Mouse (Mus musculus): ENCODE data around the gene Intu. TPM values are rescaled to one million over a fixed set of nuclear protein-coding genes. Genes with fewer than 3 reads are reported as not detected.

Intu gene
- polyA plus RNA-seq, 1 experiment from 2014 or later, result 6.5 TPM

DNA sequence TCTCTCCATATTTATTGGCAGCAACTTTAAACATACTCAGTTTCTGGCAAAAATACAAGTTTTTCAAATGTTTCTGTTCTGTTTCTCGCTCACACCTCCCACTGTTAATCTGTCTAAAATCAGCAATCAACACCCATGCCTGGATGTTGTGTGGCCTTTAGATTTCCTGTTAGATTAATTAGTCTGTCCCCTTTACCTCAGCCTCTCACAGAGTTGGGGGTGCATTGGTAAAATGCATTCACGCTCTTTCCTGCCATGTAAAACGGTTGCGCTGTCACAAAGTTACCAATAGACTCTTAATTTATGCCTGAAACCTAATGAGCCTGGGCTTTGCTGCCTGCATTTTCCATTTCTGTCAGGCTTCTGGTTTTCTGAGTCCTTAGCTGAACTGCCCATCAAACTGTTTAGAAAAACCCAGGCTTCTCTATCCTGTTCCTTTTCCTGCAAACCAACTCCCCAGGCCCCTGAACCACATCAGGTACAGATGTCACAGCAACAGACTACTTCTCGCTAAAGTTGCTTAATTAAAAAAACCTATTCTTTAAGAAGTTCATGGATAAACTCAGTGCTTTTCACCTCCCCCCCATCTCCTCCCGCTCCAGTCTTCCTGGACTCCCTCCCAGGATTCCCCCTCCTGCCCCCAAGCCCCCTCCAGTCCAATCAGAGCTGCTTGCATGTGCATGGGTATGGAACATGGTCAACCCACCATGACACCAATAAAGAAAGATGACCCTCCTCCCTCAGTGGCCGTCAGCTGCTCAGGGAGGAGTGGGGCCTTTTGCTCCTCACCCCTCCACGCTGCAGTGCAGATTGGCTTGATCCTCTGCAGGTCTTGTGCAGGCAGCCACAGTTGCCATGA is 136.0 kb downstream of the Intu start:
- no peak overlapping the region for H3K9ac ChIP-seq (replicated peaks)
- ATAC-seq (ENCODE audit: low FRiP score, low read depth), result no peak
- no peaks in the 10 kb centered on the region for H3K27me3 ChIP-seq
- no peaks in the 10 kb centered on the region; the same call in 1 of the 2 replicates for H3K4me1 ChIP-seq
- 86% methylated on average over 8 of the region's 8 CpGs for WGBS
- no peaks in the 10 kb centered on the region for H3K9me3 ChIP-seq
- no peak overlapping the region for H3K4me2 ChIP-seq (replicated peaks)
- no peak overlapping the region for H3K4me3 ChIP-seq
- H3K27ac ChIP-seq (replicated peaks), result no peak overlapping the region
- H3K36me3 ChIP-seq, result peaks cover 20% of the 10 kb centered on the region

DNA sequence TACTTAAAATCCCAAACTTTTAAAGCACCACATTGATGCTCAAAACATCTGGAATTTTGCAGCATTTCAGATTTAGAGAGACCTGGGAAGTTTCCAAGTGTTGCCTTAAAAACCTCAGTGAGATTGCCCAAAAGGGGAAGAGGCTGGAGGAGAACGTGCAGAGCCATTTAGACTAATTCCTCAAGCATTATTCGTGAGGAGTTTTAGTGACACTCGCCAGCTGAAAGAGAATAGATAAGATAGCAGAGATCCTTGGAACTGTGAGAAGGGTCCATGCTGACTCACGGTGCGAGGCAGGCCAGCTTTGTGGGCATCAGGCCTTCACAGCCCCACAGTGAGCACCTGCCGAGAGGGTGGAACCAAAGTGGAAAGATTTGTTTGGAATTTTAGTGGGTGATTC is 137.8 kb downstream of the Intu start:
- H3K4me2 ChIP-seq (replicated peaks), result no peak overlapping the region
- no peak for ATAC-seq (ENCODE audit: low FRiP score, low read depth)

DNA sequence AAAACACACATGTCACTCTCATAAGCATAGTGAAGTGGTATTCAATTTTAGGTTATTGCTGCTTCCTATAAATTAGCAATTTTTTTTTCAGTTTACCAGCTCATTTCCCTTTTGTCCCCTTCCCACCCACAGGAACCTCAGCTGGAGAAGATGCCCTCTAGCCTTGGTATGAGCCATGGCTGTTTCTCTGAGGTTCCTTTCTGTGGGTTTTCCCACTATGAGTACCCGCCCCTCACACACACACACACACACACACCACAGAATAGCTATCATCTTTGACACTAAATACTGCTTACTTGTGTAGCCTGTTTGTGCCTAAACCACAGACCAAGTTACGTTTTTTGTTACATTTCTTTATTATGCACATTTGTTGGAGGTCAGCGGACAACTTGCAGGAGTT is 138.3 kb downstream of the Intu start:
- WGBS, result 94% methylated on average over 3 of the region's 3 CpGs
- Histone ChIP-seq H3K4me1 (peaks cover 12% of the 10 kb centered on the region; the same call in 1 of the 2 replicates), H3K4me2 (replicated peaks) (no peak overlapping the region), H3K4me3 (no peak overlapping the region), H3K9me3 (no peaks in the 10 kb centered on the region), H3K27ac (replicated peaks) (no peak overlapping the region), H3K9ac (replicated peaks) (no peak overlapping the region), H3K36me3 (peaks cover 15% of the 10 kb centered on the region), H3K27me3 (no peaks in the 10 kb centered on the region)
- no peak for ATAC-seq (ENCODE audit: low FRiP score, low read depth)

More for the DNA sequence above, 137.8 kb downstream of the Intu start:
- Histone ChIP-seq H3K9me3 (no peaks in the 10 kb centered on the region), H3K9ac (replicated peaks) (no peak overlapping the region), H3K4me1 (peaks cover 11% of the 10 kb centered on the region; the same call in 1 of the 2 replicates), H3K27ac (replicated peaks) (no peak overlapping the region), H3K36me3 (peaks cover 20% of the 10 kb centered on the region), H3K4me3 (no peak overlapping the region), H3K27me3 (no peaks in the 10 kb centered on the region)
- 72% methylated on average over 6 of the region's 6 CpGs for WGBS

DNA sequence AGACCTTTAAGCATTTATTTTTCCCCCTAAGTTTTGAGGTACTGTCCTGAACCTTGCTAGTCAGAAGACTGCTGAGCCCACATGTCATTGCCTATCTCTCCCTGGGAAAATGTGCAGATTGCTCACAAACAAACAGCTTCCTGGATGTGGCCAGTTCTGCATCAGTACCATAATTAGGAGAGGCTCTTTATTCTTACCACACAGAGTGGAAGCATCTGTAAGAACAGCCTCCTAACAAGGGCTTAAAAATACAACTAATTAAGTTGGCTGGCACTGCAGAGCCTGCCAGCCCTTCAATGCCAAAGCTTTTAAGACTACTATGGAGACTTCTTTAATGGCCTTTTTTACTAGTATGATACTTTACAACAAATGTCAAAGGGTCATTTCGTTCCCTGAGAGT is 142.4 kb downstream of the Intu start:
- Histone ChIP-seq H3K9me3 (no peaks in the 10 kb centered on the region), H3K4me3 (no peak overlapping the region), H3K9ac (replicated peaks) (no peak overlapping the region), H3K4me2 (replicated peaks) (no peak overlapping the region), H3K4me1 (peaks cover 25% of the 10 kb centered on the region), H3K27me3 (no peaks in the 10 kb centered on the region), H3K27ac (replicated peaks) (no peak overlapping the region), H3K36me3 (no peaks in the 10 kb centered on the region; the same call in 1 of the 2 replicates)
- ATAC-seq (ENCODE audit: low FRiP score, low read depth), result peak; percentile 65
- WGBS, result 49% methylated on average over 1 of the region's 1 CpGs

DNA sequence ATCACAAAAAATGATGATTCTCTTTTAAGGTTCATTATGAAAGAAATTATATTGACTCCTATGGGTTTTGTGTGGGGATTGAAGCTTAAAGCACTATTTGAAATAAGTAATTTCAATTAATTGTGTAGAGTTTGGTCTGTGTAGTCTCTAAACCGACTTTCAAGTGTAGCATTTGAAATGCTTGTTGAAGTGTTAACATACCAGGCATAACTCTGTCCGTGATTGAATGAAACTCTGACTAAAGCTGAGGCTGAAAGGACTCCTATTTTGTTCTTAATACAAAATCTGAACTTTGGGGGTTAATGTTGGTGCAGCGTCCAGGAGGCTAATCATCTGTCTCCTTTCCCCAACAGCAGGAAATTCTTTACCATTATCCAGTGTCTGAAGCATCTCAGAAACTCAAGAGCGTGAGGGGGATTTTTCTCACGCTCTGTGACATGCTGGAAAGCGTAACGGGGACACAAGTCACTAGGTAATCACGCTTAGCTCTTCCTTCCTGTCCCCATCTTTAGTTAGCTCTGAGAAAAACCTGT is 143.9 kb downstream of the Intu start:
- Histone ChIP-seq H3K9ac (replicated peaks) (no peak overlapping the region), H3K27ac (replicated peaks) (no peak overlapping the region)
- WGBS, result 18% methylated on average over 8 of the region's 8 CpGs

DNA sequence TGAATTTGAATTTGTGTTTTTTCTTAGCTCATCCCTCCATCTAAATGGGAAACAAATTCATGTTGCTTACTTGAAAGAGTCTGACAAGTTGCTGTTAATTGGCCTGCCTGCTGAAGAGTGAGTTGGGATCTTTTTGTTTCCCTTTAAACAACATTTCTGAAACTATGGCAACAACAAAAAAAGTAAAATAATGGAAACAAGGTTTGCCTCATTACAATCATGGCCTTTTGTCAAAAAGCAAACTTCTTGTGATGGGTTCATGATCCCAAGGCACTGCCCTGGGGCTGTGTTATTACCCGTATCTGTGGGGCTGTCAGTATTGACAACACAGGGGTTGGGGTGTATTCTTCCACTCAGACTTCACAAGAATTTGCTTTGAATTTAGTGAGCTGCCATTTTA is 147.8 kb downstream of the Intu start:
- Histone ChIP-seq H3K9ac (replicated peaks) (no peak overlapping the region), H3K27ac (replicated peaks) (no peak overlapping the region), H3K36me3 (no peaks in the 10 kb centered on the region), H3K4me2 (replicated peaks) (no peak overlapping the region), H3K4me3 (no peak overlapping the region), H3K9me3 (no peaks in the 10 kb centered on the region), H3K4me1 (peaks cover 25% of the 10 kb centered on the region), H3K27me3 (peaks cover 3% of the 10 kb centered on the region; the same call in 1 of the 2 replicates)
- no peak for ATAC-seq (ENCODE audit: low FRiP score, low read depth)
- WGBS, result 62% methylated on average over 1 of the region's 1 CpGs

More for the DNA sequence above, 143.9 kb downstream of the Intu start:
- Histone ChIP-seq H3K4me1 (peaks cover 25% of the 10 kb centered on the region), H3K4me3 (no peak overlapping the region), H3K9me3 (no peaks in the 10 kb centered on the region), H3K36me3 (no peaks in the 10 kb centered on the region; the same call in 1 of the 2 replicates), H3K27me3 (no peaks in the 10 kb centered on the region), H3K4me2 (replicated peaks) (no peak overlapping the region)
- no peak for ATAC-seq (ENCODE audit: low FRiP score, low read depth)

DNA sequence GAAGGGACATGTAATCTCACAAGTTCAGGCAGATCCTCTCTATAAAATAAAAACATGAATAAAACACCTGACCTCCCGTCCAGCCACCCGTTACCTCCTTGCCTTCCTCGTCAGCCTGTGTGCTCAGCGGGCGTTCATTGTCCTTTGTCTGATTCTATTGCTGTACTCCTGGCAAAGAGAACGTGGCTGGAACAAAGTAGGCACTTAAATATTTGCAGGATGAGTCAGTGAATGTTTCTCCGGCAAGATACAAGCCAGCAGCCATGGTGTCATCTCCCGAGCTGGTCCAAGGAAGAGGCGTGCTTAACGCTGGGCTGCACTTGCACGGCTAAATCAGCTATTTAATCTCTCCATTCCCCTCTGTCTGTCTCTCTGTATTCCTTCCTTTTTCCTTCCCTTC is 151.3 kb downstream of the Intu start:
- Histone ChIP-seq H3K27ac (replicated peaks) (no peak overlapping the region), H3K4me1 (peaks cover 34% of the 10 kb centered on the region)

DNA sequence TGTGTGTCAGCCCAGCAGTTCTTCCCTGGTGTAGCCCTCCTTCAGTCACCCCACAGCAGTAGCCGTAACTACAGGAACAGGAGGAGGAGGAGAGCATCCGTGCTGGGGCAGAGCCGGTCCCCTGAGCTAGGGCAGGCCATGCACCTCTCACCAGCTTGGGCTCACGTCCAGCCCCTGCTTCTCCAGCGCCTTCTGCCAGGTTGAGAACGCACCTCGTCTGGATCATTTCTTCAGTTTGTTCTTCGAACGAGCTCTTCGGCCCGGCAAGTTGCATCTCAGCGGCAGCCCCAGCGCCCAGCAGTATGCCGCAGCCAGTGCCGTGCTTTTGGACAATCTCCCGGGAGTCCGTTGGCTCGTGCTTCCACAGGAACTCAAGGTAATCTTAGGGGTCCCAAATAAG is 152.1 kb downstream of the Intu start:
- Histone ChIP-seq H3K27ac (replicated peaks) (no peak overlapping the region), H3K27me3 (peaks cover 3% of the 10 kb centered on the region; the same call in 1 of the 2 replicates), H3K9me3 (no peaks in the 10 kb centered on the region), H3K4me1 (peaks cover 40% of the 10 kb centered on the region), H3K4me3 (no peak overlapping the region), H3K4me2 (replicated peaks) (no peak overlapping the region), H3K9ac (replicated peaks) (no peak overlapping the region), H3K36me3 (no peaks in the 10 kb centered on the region)
- ATAC-seq (ENCODE audit: low FRiP score, low read depth), result no peak
- WGBS, result 92% methylated on average over 18 of the region's 18 CpGs

More for the DNA sequence above, 151.3 kb downstream of the Intu start:
- H3K27me3 ChIP-seq, result peaks cover 3% of the 10 kb centered on the region; the same call in 1 of the 2 replicates
- H3K36me3 ChIP-seq, result no peaks in the 10 kb centered on the region
- H3K9me3 ChIP-seq, result no peaks in the 10 kb centered on the region
- 41% methylated on average over 11 of the region's 11 CpGs for WGBS
- no peak overlapping the region for H3K4me2 ChIP-seq (replicated peaks)
- no peak overlapping the region for H3K4me3 ChIP-seq
- no peak overlapping the region for H3K9ac ChIP-seq (replicated peaks)
- no peak for ATAC-seq (ENCODE audit: low FRiP score, low read depth)

DNA sequence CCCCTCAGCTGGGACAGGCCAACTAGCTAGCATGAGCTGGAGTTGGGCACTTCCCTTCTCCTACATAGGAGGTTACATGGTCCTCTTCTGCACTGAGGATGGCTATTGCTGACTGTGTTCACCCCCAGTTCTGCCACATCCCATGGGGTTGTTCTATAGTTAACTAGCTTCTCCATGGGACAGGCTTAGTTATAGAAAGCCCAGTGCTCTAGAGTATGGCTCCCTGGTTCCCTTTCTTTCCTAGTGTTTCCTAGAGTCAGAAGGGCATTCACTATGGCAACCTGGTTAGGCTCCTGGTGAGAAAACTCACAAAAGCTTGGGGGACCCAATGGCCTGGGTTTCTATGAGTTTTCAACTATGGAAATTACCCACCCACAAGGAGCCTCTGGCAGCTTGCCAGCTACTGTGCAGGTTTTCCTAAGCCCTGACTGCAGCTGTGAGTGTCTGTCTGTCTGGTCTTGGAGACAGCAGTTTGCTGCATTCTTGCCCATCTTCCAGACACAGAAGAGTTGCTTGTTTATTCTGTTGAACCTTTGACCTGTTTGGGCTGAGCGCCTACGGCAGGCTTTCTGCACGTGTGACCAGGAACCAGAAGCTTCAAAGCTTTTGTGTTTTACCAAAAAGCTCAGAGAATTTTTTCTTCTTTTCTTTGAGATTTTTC is 154.9 kb downstream of the Intu start:
- WGBS, result 5% methylated on average over 3 of the region's 3 CpGs
- H3K9ac ChIP-seq (replicated peaks), result no peak overlapping the region
- peak; percentile 77 for ATAC-seq (ENCODE audit: low FRiP score, low read depth)
- no peaks in the 10 kb centered on the region for H3K9me3 ChIP-seq
- no peak overlapping the region for H3K4me3 ChIP-seq
- no peaks in the 10 kb centered on the region for H3K36me3 ChIP-seq
- H3K4me1 ChIP-seq, result peaks cover 40% of the 10 kb centered on the region
- peak overlapping the region; percentile 63 for H3K27ac ChIP-seq (replicated peaks)
- H3K27me3 ChIP-seq, result no peaks in the 10 kb centered on the region
- no peak overlapping the region; the same call in 1 of the 2 replicates for H3K4me2 ChIP-seq (replicated peaks)

DNA sequence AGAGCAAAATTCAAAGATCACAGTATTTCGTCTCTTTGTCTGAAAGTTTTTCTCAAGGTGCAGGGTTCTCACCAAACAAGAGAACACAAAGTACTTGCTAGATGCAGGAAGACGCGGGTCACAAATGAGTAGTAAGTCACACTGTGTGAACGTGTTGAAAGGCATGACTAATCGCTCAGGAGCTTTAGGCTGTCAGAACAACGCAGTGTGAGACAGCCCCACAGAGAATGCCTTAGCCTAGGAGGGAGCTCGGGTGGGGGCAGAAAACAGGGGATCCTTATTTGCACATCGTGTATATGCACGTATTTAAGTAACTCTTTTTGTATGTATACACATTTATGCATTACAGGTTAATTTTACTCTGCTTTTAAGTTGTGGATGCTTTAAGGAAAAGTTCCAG is 155.8 kb downstream of the Intu start:
- peak; percentile 80 for ATAC-seq (ENCODE audit: low FRiP score, low read depth)
- Histone ChIP-seq H3K4me3 (no peak overlapping the region), H3K27ac (replicated peaks) (peak overlapping the region; percentile 42; the same call in 1 of the 2 replicates), H3K9me3 (no peaks in the 10 kb centered on the region), H3K27me3 (no peaks in the 10 kb centered on the region), H3K9ac (replicated peaks) (no peak overlapping the region), H3K4me1 (peaks cover 40% of the 10 kb centered on the region), H3K36me3 (no peaks in the 10 kb centered on the region), H3K4me2 (replicated peaks) (peak overlapping the region; percentile 32)
- 16% methylated on average over 9 of the region's 9 CpGs for WGBS

DNA sequence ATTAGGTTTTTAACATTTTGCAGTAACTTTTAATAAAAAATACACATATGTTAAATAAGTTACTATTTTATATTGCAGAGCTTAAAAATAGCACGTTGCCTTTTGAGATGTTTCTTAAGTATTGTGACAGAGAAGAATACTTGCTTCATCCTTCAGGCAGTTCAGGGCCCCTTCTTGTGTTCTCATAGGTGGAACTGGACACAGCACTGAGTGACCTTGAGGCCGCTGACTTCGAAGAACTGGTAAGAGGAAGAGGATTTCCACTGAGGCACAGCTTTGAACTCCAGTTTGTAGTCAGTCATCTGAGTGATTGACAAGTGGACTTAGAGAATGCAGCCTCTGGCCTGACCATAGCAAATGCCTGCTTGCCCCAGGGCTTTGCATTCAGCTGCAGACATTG is 156.5 kb downstream of the Intu start:
- no peak overlapping the region for H3K4me3 ChIP-seq
- H3K27me3 ChIP-seq, result no peaks in the 10 kb centered on the region
- H3K36me3 ChIP-seq, result no peaks in the 10 kb centered on the region
- H3K9ac ChIP-seq (replicated peaks), result no peak overlapping the region
- H3K4me1 ChIP-seq, result peaks cover 33% of the 10 kb centered on the region
- no peak for ATAC-seq (ENCODE audit: low FRiP score, low read depth)
- no peak overlapping the region for H3K4me2 ChIP-seq (replicated peaks)
- 27% methylated on average over 3 of the region's 3 CpGs for WGBS
- H3K9me3 ChIP-seq, result no peaks in the 10 kb centered on the region
- peak overlapping the region; percentile 40; the same call in 1 of the 2 replicates for H3K27ac ChIP-seq (replicated peaks)

DNA sequence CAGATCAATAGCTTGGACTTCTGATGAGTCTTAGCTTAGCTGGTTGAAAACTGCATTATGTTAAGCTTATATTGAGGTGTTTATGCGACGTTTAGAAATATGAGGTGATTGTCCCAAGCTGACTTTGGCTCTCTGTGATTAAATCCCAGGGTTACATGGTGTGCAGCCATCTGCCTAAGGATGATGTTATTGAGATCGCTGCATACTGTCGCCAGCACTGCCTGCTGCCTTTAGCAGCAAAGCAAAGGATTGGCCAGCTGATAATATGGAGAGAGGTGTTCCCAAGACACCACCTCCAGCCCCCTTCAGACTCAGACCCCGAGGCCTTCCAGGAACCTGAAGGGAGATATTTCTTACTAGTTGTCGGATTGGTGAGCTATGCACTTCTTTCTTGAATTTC is 160.5 kb downstream of the Intu start:
- Histone ChIP-seq H3K4me2 (replicated peaks) (no peak overlapping the region), H3K4me1 (peaks cover 14% of the 10 kb centered on the region), H3K27ac (replicated peaks) (no peak overlapping the region), H3K27me3 (no peaks in the 10 kb centered on the region), H3K9me3 (no peaks in the 10 kb centered on the region), H3K4me3 (no peak overlapping the region), H3K36me3 (0 out of 2 replicates have a peak, but pooled peaks cover 8% of the 10 kb centered on the region), H3K9ac (replicated peaks) (no peak overlapping the region)
- ATAC-seq (ENCODE audit: low FRiP score, low read depth), result no peak
- WGBS, result 65% methylated on average over 6 of the region's 6 CpGs

Measured in midbrain, embryonic 12.5 days (tissue).